Mouse (Mus musculus): ENCODE results near the gene Spire2. TPM values are rescaled to one million over a fixed set of nuclear protein-coding genes. Genes with fewer than 3 reads are reported as not detected.

Gene Spire2
- polyA plus RNA-seq, 1 experiment from 2014 or later = 5.0 TPM

GRCm38 (mm10) chr8:123334467-123334866, 2.0 kb downstream of the Spire2 start:
- Histone ChIP-seq H3K27ac (no peak overlapping the region), H3K4me1 (peaks cover 34% of the 10 kb centered on the region), H3K4me2 (peak overlapping the region; percentile 92), H3K36me3 (no peaks in the 10 kb centered on the region), H3K9ac (no peak overlapping the region), H3K27me3 (peaks cover 21% of the 10 kb centered on the region), H3K4me3 (replicated peaks) (peak overlapping the region; percentile 65; the same call in 1 of the 2 replicates), H3K9me3 (replicated peaks) (0 out of 2 replicates have a peak, but pooled peaks cover 3% of the 10 kb centered on the region)
- WGBS = 8% methylated on average over 1 of the region's 1 CpGs
- no peak for ATAC-seq (replicated peaks; ENCODE audit: low FRiP score)

DNA sequence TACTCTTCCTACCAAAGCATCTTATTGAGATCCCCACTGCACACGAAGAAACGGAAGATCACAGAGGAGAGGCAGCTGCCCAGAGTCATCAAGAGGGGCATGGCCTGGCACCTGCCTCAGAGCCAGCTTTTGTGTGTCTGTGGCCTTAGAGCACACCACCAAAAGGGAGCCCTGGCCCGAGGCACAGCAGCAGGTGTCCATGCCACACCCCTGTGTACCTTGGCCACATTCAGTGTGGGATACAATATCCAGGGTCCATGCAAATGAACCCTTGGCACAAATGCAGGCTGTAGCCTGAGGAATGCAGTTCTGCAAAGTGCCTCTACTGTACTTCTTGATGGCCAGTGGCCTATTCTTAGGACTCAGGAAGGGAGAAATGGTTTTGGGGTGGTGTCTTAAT, 5.0 kb downstream of the Spire2 start:
- H3K4me3 ChIP-seq (replicated peaks) = no peak overlapping the region
- no peak overlapping the region for H3K9ac ChIP-seq
- H3K36me3 ChIP-seq = no peaks in the 10 kb centered on the region
- WGBS = 81% methylated on average over 3 of the region's 3 CpGs
- H3K27ac ChIP-seq = no peak overlapping the region
- no peak for ATAC-seq (replicated peaks; ENCODE audit: low FRiP score)
- no peaks in the 10 kb centered on the region for H3K9me3 ChIP-seq (replicated peaks)
- peaks cover 21% of the 10 kb centered on the region for H3K27me3 ChIP-seq
- H3K4me2 ChIP-seq = no peak overlapping the region
- H3K4me1 ChIP-seq = peaks cover 27% of the 10 kb centered on the region

- Histone ChIP-seq H3K9me3 (replicated peaks) (no peaks in the 10 kb centered on the region), H3K9ac (no peak overlapping the region), H3K4me3 (replicated peaks) (no peak overlapping the region), H3K4me1 (peaks cover 36% of the 10 kb centered on the region), H3K4me2 (no peak overlapping the region), H3K36me3 (no peaks in the 10 kb centered on the region), H3K27ac (no peak overlapping the region), H3K27me3 (peaks cover 7% of the 10 kb centered on the region; the same call in 1 of the 2 replicates)
- 94% methylated on average over 4 of the region's 4 CpGs for WGBS
- ATAC-seq (replicated peaks; ENCODE audit: low FRiP score) = no peak
Measured at GRCm38 (mm10) chr8:123340071-123340470, 7.6 kb downstream of the Spire2 start.

DNA sequence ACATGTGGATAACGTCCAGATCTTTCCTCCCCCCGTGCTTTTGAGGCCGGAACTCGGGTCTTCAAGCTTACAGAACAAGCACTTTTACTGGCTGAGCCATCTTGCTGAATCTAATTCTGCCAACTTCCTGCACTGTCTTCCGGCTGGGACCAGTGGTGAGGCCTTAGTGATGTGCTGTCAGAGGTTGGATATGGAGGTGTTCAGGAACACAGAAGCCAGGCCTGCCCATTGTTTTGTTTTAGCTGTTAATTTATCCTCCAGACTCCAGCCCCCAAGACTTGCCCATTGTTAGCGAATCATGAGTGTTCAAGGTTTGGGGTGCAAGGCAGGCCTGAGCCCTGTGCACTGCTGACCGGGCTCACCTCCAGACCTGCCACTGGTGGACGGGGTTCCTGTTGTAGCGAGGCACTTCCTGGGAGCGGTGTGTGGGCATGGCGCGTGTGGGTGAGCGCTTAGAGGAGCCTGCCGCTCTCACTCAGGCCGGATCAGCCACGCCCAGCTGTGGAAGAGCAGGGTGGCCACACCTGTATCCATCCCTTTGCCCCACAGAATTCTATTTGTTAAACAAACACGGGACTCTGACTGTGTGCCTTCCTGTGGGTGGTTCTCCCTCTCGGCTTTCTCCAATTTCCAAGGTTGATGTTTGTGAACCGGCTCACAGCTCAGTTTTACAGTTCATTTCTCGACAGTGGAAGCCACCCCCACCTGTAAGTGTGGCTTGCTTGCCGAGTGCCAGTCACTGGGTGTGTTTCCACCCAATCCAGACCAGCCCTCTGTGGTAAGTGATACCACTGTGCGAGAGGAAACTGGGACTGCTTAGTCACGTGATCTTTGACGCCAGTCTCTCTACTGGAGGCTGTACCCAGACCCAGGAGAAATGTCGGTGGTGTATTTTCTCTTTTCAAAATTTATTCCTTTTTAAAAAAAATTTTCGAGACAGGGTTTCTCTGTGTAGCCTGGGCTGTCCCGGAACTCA, 8.8 kb downstream of the Spire2 start:
- no peak overlapping the region for H3K4me3 ChIP-seq (replicated peaks)
- H3K27me3 ChIP-seq = no peaks in the 10 kb centered on the region
- H3K9ac ChIP-seq = no peak overlapping the region
- 77% methylated on average over 27 of the region's 27 CpGs for WGBS
- H3K27ac ChIP-seq = 0 out of 2 replicates have a peak overlapping the region, but pooled peaks have one; percentile 3
- H3K9me3 ChIP-seq (replicated peaks) = no peaks in the 10 kb centered on the region
- no peak overlapping the region for H3K4me2 ChIP-seq
- no peaks in the 10 kb centered on the region for H3K36me3 ChIP-seq
- H3K4me1 ChIP-seq = peaks cover 48% of the 10 kb centered on the region
- ATAC-seq (replicated peaks; ENCODE audit: low FRiP score) = no peak

- H3K27me3 ChIP-seq = no peaks in the 10 kb centered on the region
- H3K27ac ChIP-seq = peak overlapping the region; percentile 20; the same call in 1 of the 2 replicates
- no peak overlapping the region for H3K4me2 ChIP-seq
- H3K36me3 ChIP-seq = no peaks in the 10 kb centered on the region
- no peak overlapping the region for H3K9ac ChIP-seq
- 69% methylated on average over 8 of the region's 8 CpGs for WGBS
- ATAC-seq (replicated peaks; ENCODE audit: low FRiP score) = no peak
- no peak overlapping the region for H3K4me3 ChIP-seq (replicated peaks)
- peaks cover 58% of the 10 kb centered on the region for H3K4me1 ChIP-seq
- H3K9me3 ChIP-seq (replicated peaks) = no peaks in the 10 kb centered on the region
Measured at GRCm38 (mm10) chr8:123342253-123342652, 9.7 kb downstream of the Spire2 start.

DNA sequence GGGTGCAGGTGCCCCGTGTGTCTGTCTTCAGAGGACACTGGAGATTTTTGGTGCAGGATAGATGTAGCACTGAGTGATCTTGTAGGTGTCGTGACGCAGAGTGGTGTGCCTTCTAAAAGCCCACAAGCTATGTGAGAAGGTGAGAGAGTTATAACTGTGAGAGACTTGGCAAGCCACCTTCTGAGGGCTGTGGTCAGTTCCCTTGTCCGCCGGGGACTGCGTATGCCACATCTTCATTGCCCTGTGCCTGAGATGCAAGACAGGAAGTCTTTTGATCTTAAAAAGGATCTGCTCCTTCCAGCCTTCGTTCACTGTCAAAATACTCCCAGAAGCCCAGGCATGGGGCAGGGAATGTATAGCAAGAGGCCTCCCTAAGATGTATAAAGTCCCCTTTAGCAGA, 10.4 kb downstream of the Spire2 start:
- H3K27me3 ChIP-seq = no peaks in the 10 kb centered on the region
- ATAC-seq (replicated peaks; ENCODE audit: low FRiP score) = no peak
- H3K4me3 ChIP-seq (replicated peaks) = no peak overlapping the region
- H3K36me3 ChIP-seq = no peaks in the 10 kb centered on the region
- H3K4me2 ChIP-seq = no peak overlapping the region
- peaks cover 64% of the 10 kb centered on the region for H3K4me1 ChIP-seq
- WGBS = 61% methylated on average over 7 of the region's 7 CpGs
- H3K9ac ChIP-seq = no peak overlapping the region
- H3K27ac ChIP-seq = peak overlapping the region; percentile 24
- H3K9me3 ChIP-seq (replicated peaks) = no peaks in the 10 kb centered on the region

- 59% methylated on average over 12 of the region's 12 CpGs for WGBS
- H3K4me2 ChIP-seq = no peak overlapping the region
Measured at GRCm38 (mm10) chr8:123343422-123343821, 10.9 kb downstream of the Spire2 start.

GRCm38 (mm10) chr8:123345135-123345534, 12.6 kb downstream of the Spire2 start:
- ATAC-seq (replicated peaks; ENCODE audit: low FRiP score) = no peak
- H3K9me3 ChIP-seq (replicated peaks) = no peaks in the 10 kb centered on the region
- WGBS = 62% methylated on average over 8 of the region's 8 CpGs
- H3K27me3 ChIP-seq = no peaks in the 10 kb centered on the region
- H3K27ac ChIP-seq = no peak overlapping the region
- no peaks in the 10 kb centered on the region for H3K36me3 ChIP-seq
- no peak overlapping the region for H3K9ac ChIP-seq
- H3K4me3 ChIP-seq (replicated peaks) = no peak overlapping the region
- H3K4me1 ChIP-seq = peaks cover 86% of the 10 kb centered on the region
- no peak overlapping the region for H3K4me2 ChIP-seq

More at GRCm38 (mm10) chr8:123343422-123343821, 10.9 kb downstream of the Spire2 start:
- H3K27ac ChIP-seq = peak overlapping the region; percentile 42
- no peak overlapping the region for H3K9ac ChIP-seq
- H3K4me3 ChIP-seq (replicated peaks) = no peak overlapping the region
- H3K27me3 ChIP-seq = no peaks in the 10 kb centered on the region
- peaks cover 69% of the 10 kb centered on the region for H3K4me1 ChIP-seq
- no peaks in the 10 kb centered on the region for H3K36me3 ChIP-seq
- ATAC-seq (replicated peaks; ENCODE audit: low FRiP score) = peak; percentile 19; the same call in 1 of the 2 replicates
- H3K9me3 ChIP-seq (replicated peaks) = no peaks in the 10 kb centered on the region

DNA sequence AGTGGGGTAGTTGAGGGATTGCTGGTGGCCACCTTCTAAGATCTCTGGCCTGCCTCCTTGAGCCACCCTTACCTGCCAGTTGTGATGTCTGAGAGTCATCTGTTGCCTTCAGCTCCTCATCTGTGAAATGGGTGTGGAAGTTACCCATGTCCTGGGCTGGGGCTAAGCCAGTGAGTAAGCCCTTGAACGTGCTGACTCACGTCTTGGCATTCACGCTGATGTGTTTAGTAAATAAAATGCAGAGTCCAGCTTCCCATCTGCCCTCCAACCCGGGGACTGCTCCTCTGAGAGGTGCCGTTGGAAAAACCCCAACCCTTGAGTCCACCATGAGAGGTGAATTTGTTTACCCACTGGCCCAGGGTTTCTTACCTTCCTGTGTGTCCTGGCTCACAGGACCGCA, 13.3 kb downstream of the Spire2 start:
- no peak for ATAC-seq (replicated peaks; ENCODE audit: low FRiP score)
- Histone ChIP-seq H3K9me3 (replicated peaks) (no peaks in the 10 kb centered on the region), H3K27me3 (no peaks in the 10 kb centered on the region), H3K9ac (no peak overlapping the region), H3K4me2 (no peak overlapping the region), H3K4me1 (peaks cover 90% of the 10 kb centered on the region), H3K4me3 (replicated peaks) (no peak overlapping the region), H3K27ac (peak overlapping the region; percentile 6; the same call in 1 of the 2 replicates), H3K36me3 (no peaks in the 10 kb centered on the region)
- WGBS = 84% methylated on average over 6 of the region's 6 CpGs

- H3K9me3 ChIP-seq (replicated peaks) = no peaks in the 10 kb centered on the region
- H3K27me3 ChIP-seq = no peaks in the 10 kb centered on the region
- H3K27ac ChIP-seq = peak overlapping the region; percentile 94
- no peaks in the 10 kb centered on the region for H3K36me3 ChIP-seq
- H3K9ac ChIP-seq = no peak overlapping the region
- WGBS = 43% methylated on average over 2 of the region's 2 CpGs
- peaks cover 85% of the 10 kb centered on the region for H3K4me1 ChIP-seq
- no peak overlapping the region for H3K4me3 ChIP-seq (replicated peaks)
- ATAC-seq (replicated peaks; ENCODE audit: low FRiP score) = no peak
- no peak overlapping the region for H3K4me2 ChIP-seq
Measured at GRCm38 (mm10) chr8:123347293-123347692, 14.8 kb downstream of the Spire2 start.

- Histone ChIP-seq H3K9me3 (replicated peaks) (no peaks in the 10 kb centered on the region), H3K27me3 (no peaks in the 10 kb centered on the region), H3K9ac (no peak overlapping the region), H3K4me1 (peaks cover 84% of the 10 kb centered on the region), H3K27ac (peak overlapping the region; percentile 94), H3K4me3 (replicated peaks) (no peak overlapping the region), H3K36me3 (no peaks in the 10 kb centered on the region), H3K4me2 (peak overlapping the region; percentile 25)
- WGBS = 16% methylated on average over 9 of the region's 9 CpGs
- peak; percentile 71 for ATAC-seq (replicated peaks; ENCODE audit: low FRiP score)
Measured at GRCm38 (mm10) chr8:123348237-123348843, 15.8 kb downstream of the Spire2 start.

- H3K27me3 ChIP-seq = peaks cover 3% of the 10 kb centered on the region; the same call in 1 of the 2 replicates
- peaks cover 84% of the 10 kb centered on the region for H3K4me1 ChIP-seq
- peak overlapping the region; percentile 25; the same call in 1 of the 2 replicates for H3K4me2 ChIP-seq
- peak overlapping the region; percentile 94 for H3K27ac ChIP-seq
- no peaks in the 10 kb centered on the region for H3K36me3 ChIP-seq
- peak; percentile 80 for ATAC-seq (replicated peaks; ENCODE audit: low FRiP score)
- 49% methylated on average over 4 of the region's 4 CpGs for WGBS
- H3K4me3 ChIP-seq (replicated peaks) = no peak overlapping the region
- H3K9me3 ChIP-seq (replicated peaks) = no peaks in the 10 kb centered on the region
- no peak overlapping the region for H3K9ac ChIP-seq
Measured at GRCm38 (mm10) chr8:123349073-123349472, 16.6 kb downstream of the Spire2 start.
